Mouse (Mus musculus) bone marrow macrophage, adult 2 months (primary cell): Measurements from ENCODE around the gene Ibtk. TPM values are rescaled to one million over a fixed set of nuclear protein-coding genes. Genes with fewer than 3 reads are reported as not detected.
A peak's percentile ranks its signal among the peaks of the same experiment; 100 is the strongest.

Source experiments
- H3K27ac ChIP-seq: 2 replicates; pipeline ENCODE4 v1.5.1; 2012; ENCODE audit warnings: low read depth, low read length; ENCODE audit not compliant: insufficient read depth
- H3K4me1 ChIP-seq: 2 replicates; pipeline ENCODE4 v1.6.1; 2012; ENCODE audit warnings: low read length; ENCODE audit not compliant: control insufficient read depth, insufficient read depth
- H3K4me3 ChIP-seq: 2 replicates; pipeline ENCODE4 v1.5.1; 2012; ENCODE audit warnings: mild to moderate bottlenecking, low read length, moderate library complexity; ENCODE audit not compliant: insufficient read depth
- CTCF ChIP-seq: IDR thresholded peaks from 2 replicates; pipeline ENCODE4 v1.5.1; 2012; ENCODE audit warnings: low read depth, mild to moderate bottlenecking, low read length, moderate library complexity
- POLR2A ChIP-seq: IDR thresholded peaks from 2 replicates; pipeline ENCODE4 v1.6.1; 2012; ENCODE audit warnings: mild to moderate bottlenecking, low read depth, low read length, borderline replicate concordance
- polyA plus RNA-seq: library from polyadenylated mRNA; stranded (reverse); fragments of >200 nt; gene quantifications from 2 replicates; pipeline ENCODE4 v1.2.4, GENCODE M21; 2012; ENCODE audit not compliant: missing spikeins, insufficient read depth, insufficient read length

The Ibtk gene
- polyA plus RNA-seq, 1 experiment: 8.5 TPM

- TF ChIP-seq POLR2A (no peak), CTCF (no peak)
- Histone ChIP-seq H3K4me1 (no peaks in the 10 kb centered on the region), H3K4me3 (no peak overlapping the region), H3K27ac (no peak overlapping the region)
Measured at GRCm38 (mm10) chr9:85717336-85717735, 31.8 kb downstream of the Ibtk start.

DNA sequence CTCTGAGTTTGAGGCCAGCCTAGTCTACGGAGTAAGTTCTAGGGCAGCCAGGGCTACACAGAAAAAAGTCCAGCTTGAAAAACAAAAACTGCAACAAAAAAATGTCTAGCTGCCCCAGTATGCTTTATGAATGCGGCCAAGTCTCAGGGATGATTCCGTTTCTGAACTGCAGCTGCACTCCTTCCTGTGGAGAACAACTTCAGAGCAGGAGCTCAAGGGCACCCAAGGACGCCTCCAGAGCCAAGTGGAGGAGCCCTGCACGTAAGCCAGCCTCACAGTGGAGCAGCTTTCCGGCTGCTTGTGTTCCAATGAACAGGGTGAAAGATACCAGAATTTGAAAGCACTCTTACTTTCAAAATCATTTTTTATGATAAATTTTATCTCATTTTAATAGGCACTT lies 41.8 kb downstream of the Ibtk start:
- Histone ChIP-seq H3K27ac (no peak overlapping the region), H3K4me3 (no peak overlapping the region), H3K4me1 (no peaks in the 10 kb centered on the region)
- no peak for TF ChIP-seq CTCF
- TF ChIP-seq POLR2A: no peak

- no peak overlapping the region for H3K27ac ChIP-seq
- TF ChIP-seq POLR2A (no peak), CTCF (no peak)
- H3K4me1 ChIP-seq: no peaks in the 10 kb centered on the region
- no peak overlapping the region for H3K4me3 ChIP-seq
Measured at GRCm38 (mm10) chr9:85701981-85702380, 47.2 kb downstream of the Ibtk start.

DNA sequence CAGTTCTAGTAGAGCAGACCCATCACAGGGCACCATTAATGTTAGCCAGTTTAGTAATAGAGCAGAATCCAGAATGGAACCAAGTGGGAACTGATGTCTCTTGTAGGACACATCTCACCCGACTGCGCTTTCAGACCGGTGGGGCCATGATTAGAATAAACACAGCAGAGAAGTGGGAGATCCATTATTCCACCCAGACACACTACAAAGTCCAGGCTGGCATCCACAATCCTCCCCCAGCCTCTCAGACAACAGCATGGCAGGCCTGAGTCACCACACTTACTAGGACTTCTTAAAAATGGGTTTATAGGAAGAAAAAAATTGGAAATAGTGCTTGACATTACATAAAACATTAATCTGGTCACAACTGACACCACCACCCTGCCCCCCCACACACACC lies 53.5 kb downstream of the Ibtk start:
- no peak overlapping the region for H3K4me3 ChIP-seq
- no peak overlapping the region for H3K27ac ChIP-seq
- TF ChIP-seq POLR2A (no peak), CTCF (no peak)
- peaks cover 4% of the 10 kb centered on the region for H3K4me1 ChIP-seq

- TF ChIP-seq POLR2A: no peak
- no peak for TF ChIP-seq CTCF
- H3K4me3 ChIP-seq: no peak overlapping the region
- peaks cover 6% of the 10 kb centered on the region for H3K4me1 ChIP-seq
- H3K27ac ChIP-seq: no peak overlapping the region
Measured at GRCm38 (mm10) chr9:85693231-85694116, 55.7 kb downstream of the Ibtk start.

- TF ChIP-seq POLR2A (no peak), CTCF (peak; percentile 58)
- H3K4me1 ChIP-seq: peaks cover 2% of the 10 kb centered on the region; the same call in 1 of the 2 replicates
- no peak overlapping the region for H3K4me3 ChIP-seq
- no peak overlapping the region for H3K27ac ChIP-seq
Measured at GRCm38 (mm10) chr9:85685010-85685409, 64.1 kb downstream of the Ibtk start.

DNA sequence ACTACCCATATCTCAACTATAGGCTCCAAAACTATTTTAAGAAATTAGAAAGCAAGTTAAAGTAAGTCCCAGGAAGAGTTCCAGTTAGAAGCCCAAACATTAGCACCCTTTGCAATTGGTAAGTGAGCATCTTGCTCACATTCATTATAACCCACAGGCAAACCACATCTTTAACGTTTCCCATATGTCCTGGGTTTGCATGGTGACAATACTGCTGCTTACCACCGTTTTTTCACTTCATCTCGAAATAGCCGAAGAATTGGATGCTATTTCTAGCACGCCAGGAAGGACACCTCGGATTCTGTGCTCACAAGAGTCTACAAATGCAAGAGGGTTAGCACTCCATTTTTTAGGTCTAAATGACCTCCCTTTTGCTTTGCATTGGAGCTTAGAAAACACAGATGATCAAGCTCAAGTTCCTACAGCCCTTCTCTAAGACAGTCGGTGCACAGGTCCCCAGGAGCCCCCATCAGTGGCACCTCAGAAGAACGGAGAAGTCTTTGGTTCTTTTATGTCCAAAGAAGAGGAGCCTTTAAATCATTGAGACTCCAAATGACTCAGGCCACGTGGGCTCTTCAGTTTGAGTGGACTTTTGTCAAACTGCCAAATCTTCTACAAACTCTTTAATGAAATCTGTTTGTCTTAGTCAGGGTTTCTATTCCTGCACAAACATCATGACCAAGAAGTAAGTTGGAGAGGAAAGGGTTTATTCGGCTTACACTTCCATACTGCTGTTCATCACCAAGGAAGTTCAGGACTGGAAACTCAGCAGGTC lies 73.8 kb downstream of the Ibtk start:
- no peak overlapping the region for H3K27ac ChIP-seq
- H3K4me3 ChIP-seq: no peak overlapping the region
- TF ChIP-seq CTCF (no peak), POLR2A (no peak)
- no peaks in the 10 kb centered on the region for H3K4me1 ChIP-seq

DNA sequence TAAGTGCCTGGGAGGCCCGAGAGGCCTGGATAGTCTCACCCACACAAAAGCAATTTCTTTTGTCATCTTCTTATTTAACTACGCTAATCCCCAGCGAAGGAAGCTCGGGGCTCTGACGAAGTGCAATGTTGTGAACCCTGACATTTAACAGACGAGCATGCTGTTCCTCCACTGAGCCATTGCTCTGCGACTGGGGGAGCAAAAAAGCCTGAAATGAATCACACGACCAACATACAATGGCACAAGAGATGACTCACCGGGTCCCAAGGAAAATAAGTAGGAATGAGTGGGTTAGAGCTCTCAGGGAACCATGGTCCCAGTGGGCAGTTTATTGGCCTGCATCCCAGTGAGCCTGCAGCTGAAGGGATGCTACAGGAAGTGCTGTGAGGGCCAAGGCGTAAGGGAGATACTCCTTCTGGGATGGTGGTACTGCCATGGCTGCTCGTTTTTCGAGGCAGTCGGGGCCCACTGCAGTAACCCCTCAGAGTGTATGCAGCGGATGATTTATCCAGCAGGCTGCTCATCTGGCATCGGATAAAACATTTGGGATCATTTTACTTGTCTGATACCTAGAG lies 75.1 kb downstream of the Ibtk start:
- Histone ChIP-seq H3K27ac (no peak overlapping the region), H3K4me3 (no peak overlapping the region), H3K4me1 (no peaks in the 10 kb centered on the region)
- no peak for TF ChIP-seq CTCF
- no peak for TF ChIP-seq POLR2A

DNA sequence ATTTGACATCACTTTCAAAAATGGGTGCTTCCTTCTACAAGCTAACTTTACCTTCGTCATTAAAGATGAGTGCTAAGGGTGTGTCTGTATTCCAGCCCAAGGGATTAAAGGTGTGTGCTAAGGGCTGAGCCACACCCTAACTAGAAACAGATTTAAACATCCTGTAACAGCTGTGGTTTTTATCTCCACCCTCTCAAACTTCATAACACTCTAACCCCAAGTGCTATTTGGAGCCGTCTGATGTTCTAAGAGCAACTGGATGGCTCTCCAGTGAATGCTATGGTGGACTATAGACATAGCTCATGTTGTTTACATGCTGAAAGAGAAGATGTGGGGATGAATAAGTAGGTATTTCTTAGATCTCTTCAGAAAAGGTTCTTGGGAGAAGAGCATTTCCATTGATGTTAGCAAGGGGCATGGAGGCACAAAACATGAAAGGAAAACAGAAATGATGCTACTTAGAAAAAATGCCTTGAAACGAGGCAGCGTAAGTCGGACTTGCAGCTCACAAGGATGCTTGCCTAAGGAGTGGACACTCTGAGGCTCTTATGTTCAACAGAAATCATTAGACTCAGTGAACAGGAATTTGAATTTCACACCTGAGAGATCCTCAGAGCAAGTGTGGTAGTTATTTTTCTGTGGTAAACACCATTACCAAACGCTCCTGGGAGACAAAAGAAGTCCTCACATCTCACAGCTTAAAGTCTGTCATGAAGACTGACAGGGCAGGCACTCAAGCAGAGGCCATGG lies 77.4 kb downstream of the Ibtk start:
- no peak for TF ChIP-seq POLR2A
- no peak for TF ChIP-seq CTCF
- no peak overlapping the region for H3K27ac ChIP-seq
- H3K4me1 ChIP-seq: no peaks in the 10 kb centered on the region
- no peak overlapping the region for H3K4me3 ChIP-seq
